Mouse (Mus musculus) ES-Bruce4 (cell line): Measurements from ENCODE around the gene Fbxo42.

Experiments
- CTCF ChIP-seq: IDR thresholded peaks from one replicate; pipeline ENCODE4 v1.8.1; 2011; ENCODE audit warnings: low read depth, low read length
- EP300 ChIP-seq: IDR thresholded peaks from 2 replicates; pipeline ENCODE4 v1.6.1; 2011; ENCODE audit warnings: low read depth, low read length; ENCODE audit not compliant: insufficient read depth
- POLR2A ChIP-seq: IDR thresholded peaks from one replicate; pipeline ENCODE4 v1.8.1; 2011; ENCODE audit warnings: low read length; ENCODE audit not compliant: insufficient read depth

GRCm38 (mm10) chr4:141202192-141202591 lies 54.5 kb downstream of the Fbxo42 start:
- no peak for TF ChIP-seq CTCF
- TF ChIP-seq EP300 = no peak
- TF ChIP-seq POLR2A = no peak
